Mouse (Mus musculus) intestine, postnatal 0 days (tissue): ENCODE results near the gene E130308A19Rik. TPM values are rescaled to one million over a fixed set of nuclear protein-coding genes. Genes with fewer than 3 reads are reported as not detected.

Source experiments
- ATAC-seq: fragments of 200-750 bp; cut with Nextera tagmentation; 2 replicates; pipeline ENCODE4 v1.8.0; 2017; ENCODE audit warnings: mild to moderate bottlenecking, moderate TSS enrichment, moderate library complexity
- H3K27ac ChIP-seq: fragments of 300-500 bp; sonication (generic); 2 replicates; pipeline ENCODE4 v1.5.1; 2014; ENCODE audit warnings: mild to moderate bottlenecking, low read depth, low read length, moderate library complexity
- H3K27me3 ChIP-seq: fragments of 300-500 bp; sonication (generic); replicated peaks from 2 replicates; pipeline ENCODE4 v1.6.1; 2014; ENCODE audit warnings: low read length, mixed read lengths; ENCODE audit not compliant: control insufficient read depth, insufficient read depth
- H3K36me3 ChIP-seq: fragments of 300-500 bp; sonication (generic); 2 replicates; pipeline ENCODE4 v1.6.1; 2014; ENCODE audit warnings: mild to moderate bottlenecking, moderate library complexity; ENCODE audit not compliant: control insufficient read depth, insufficient read depth
- H3K4me1 ChIP-seq: fragments of 300-500 bp; sonication (generic); replicated peaks from 2 replicates; pipeline ENCODE4 v1.6.1; 2014; ENCODE audit warnings: antibody characterized with exemption, low read length, mixed read lengths; ENCODE audit not compliant: control insufficient read depth, insufficient read depth
- H3K4me2 ChIP-seq: fragments of 300-500 bp; sonication (generic); replicated peaks from 2 replicates; pipeline ENCODE4 v1.6.1; 2014; ENCODE audit warnings: low read depth, mild to moderate bottlenecking, moderate library complexity
- H3K4me3 ChIP-seq: fragments of 300-500 bp; sonication (generic); 2 replicates; pipeline ENCODE4 v1.5.1; 2014; ENCODE audit warnings: low read depth, low read length
- H3K9ac ChIP-seq: fragments of 300-500 bp; sonication (generic); 2 replicates; pipeline ENCODE4 v1.6.1; 2014; ENCODE audit warnings: mild to moderate bottlenecking, low read depth, low read length
- H3K9me3 ChIP-seq: fragments of 300-500 bp; sonication (generic); 2 replicates; pipeline ENCODE4 v1.6.1; 2016; ENCODE audit warnings: mixed run types; ENCODE audit not compliant: control insufficient read depth
- CTCF ChIP-seq: sonication (generic); IDR thresholded peaks from 2 replicates; pipeline ENCODE4 v1.5.1; 2016; ENCODE audit warnings: low read depth, mild to moderate bottlenecking, control low read depth, antibody characterized with exemption, moderate library complexity
- WGBS: fragments of 180-500 bp; shearing (Covaris S2); extraction: QIAGEN DNeasy Blood & Tissue Kit; methylation state at CpG from one replicate; pipeline ENCODE4 v1.1.7; 2014; 5-methylcytosine and 5-hydroxymethylcytosine counted together
- polyA plus RNA-seq: library from polyadenylated mRNA; unstranded; fragments of >200 nt; fragmentation: Nextera tagmentation; extraction: Ambion mirVana; gene quantifications from 2 replicates; pipeline ENCODE4 v1.2.1, GENCODE M21; 2015

The E130308A19Rik gene
- polyA plus RNA-seq, 1 experiment from 2014 or later, result 6.6 TPM

GRCm38 (mm10) chr4:59587215-59587871 is 38.7 kb upstream of the E130308A19Rik start:
- no peak for TF ChIP-seq CTCF
- H3K4me2 ChIP-seq, result no peak overlapping the region
- H3K36me3 ChIP-seq, result no peaks in the 10 kb centered on the region
- H3K4me1 ChIP-seq, result no peaks in the 10 kb centered on the region
- no peak overlapping the region for H3K27ac ChIP-seq
- ATAC-seq, result no peak
- H3K27me3 ChIP-seq, result no peaks in the 10 kb centered on the region
- no peak overlapping the region for H3K9ac ChIP-seq
- H3K4me3 ChIP-seq, result no peak overlapping the region
- WGBS, result 74% methylated on average over 2 of the region's 2 CpGs
- no peaks in the 10 kb centered on the region for H3K9me3 ChIP-seq

- no peaks in the 10 kb centered on the region for H3K4me1 ChIP-seq
- H3K9me3 ChIP-seq, result no peaks in the 10 kb centered on the region
- WGBS, result 95% methylated on average over 1 of the region's 1 CpGs
- H3K4me2 ChIP-seq, result no peak overlapping the region
- H3K4me3 ChIP-seq, result no peak overlapping the region
- no peaks in the 10 kb centered on the region for H3K27me3 ChIP-seq
- TF ChIP-seq CTCF, result no peak
- H3K9ac ChIP-seq, result no peak overlapping the region
- ATAC-seq, result no peak
- H3K27ac ChIP-seq, result no peak overlapping the region
- H3K36me3 ChIP-seq, result no peaks in the 10 kb centered on the region
Measured at GRCm38 (mm10) chr4:59587872-59588226, 38.2 kb upstream of the E130308A19Rik start.

- Histone ChIP-seq H3K9me3 (no peaks in the 10 kb centered on the region), H3K9ac (no peak overlapping the region), H3K27ac (no peak overlapping the region), H3K4me1 (no peaks in the 10 kb centered on the region), H3K27me3 (no peaks in the 10 kb centered on the region), H3K36me3 (peaks cover 7% of the 10 kb centered on the region; the same call in 1 of the 2 replicates), H3K4me2 (no peak overlapping the region), H3K4me3 (no peak overlapping the region)
- WGBS, result 67% methylated on average over 2 of the region's 2 CpGs
- no peak for TF ChIP-seq CTCF
- ATAC-seq, result no peak
Measured at GRCm38 (mm10) chr4:59594614-59595013, 31.4 kb upstream of the E130308A19Rik start.

- ATAC-seq, result no peak
- peaks cover 7% of the 10 kb centered on the region; the same call in 1 of the 2 replicates for H3K36me3 ChIP-seq
- no peak overlapping the region for H3K4me3 ChIP-seq
- H3K4me1 ChIP-seq, result no peaks in the 10 kb centered on the region
- H3K9ac ChIP-seq, result no peak overlapping the region
- H3K27me3 ChIP-seq, result no peaks in the 10 kb centered on the region
- no peak for TF ChIP-seq CTCF
- H3K4me2 ChIP-seq, result no peak overlapping the region
- H3K27ac ChIP-seq, result no peak overlapping the region
- no peaks in the 10 kb centered on the region for H3K9me3 ChIP-seq
- WGBS, result 83% methylated on average over 2 of the region's 2 CpGs
Measured at GRCm38 (mm10) chr4:59596556-59596955, 29.5 kb upstream of the E130308A19Rik start.

- ATAC-seq, result no peak
- no peak overlapping the region for H3K4me3 ChIP-seq
- no peaks in the 10 kb centered on the region; the same call in 1 of the 2 replicates for H3K36me3 ChIP-seq
- no peaks in the 10 kb centered on the region for H3K4me1 ChIP-seq
- no peak overlapping the region for H3K4me2 ChIP-seq
- H3K27me3 ChIP-seq, result no peaks in the 10 kb centered on the region
- TF ChIP-seq CTCF, result peak; percentile 43; the same call in 1 of the 2 replicates
- H3K9ac ChIP-seq, result no peak overlapping the region
- WGBS, result 90% methylated on average over 4 of the region's 4 CpGs
- no peaks in the 10 kb centered on the region for H3K9me3 ChIP-seq
- no peak overlapping the region for H3K27ac ChIP-seq
Measured at GRCm38 (mm10) chr4:59602704-59603103, 23.3 kb upstream of the E130308A19Rik start.

- Histone ChIP-seq H3K9me3 (no peaks in the 10 kb centered on the region), H3K36me3 (no peaks in the 10 kb centered on the region; the same call in 1 of the 2 replicates), H3K4me2 (no peak overlapping the region), H3K4me3 (no peak overlapping the region), H3K27ac (no peak overlapping the region), H3K27me3 (no peaks in the 10 kb centered on the region), H3K9ac (no peak overlapping the region), H3K4me1 (no peaks in the 10 kb centered on the region)
- no peak for ATAC-seq
- 79% methylated on average over 3 of the region's 3 CpGs for WGBS
- TF ChIP-seq CTCF, result no peak
Measured at GRCm38 (mm10) chr4:59604892-59605291, 21.1 kb upstream of the E130308A19Rik start.

- H3K4me3 ChIP-seq, result no peak overlapping the region
- TF ChIP-seq CTCF, result no peak
- no peaks in the 10 kb centered on the region for H3K36me3 ChIP-seq
- WGBS, result 97% methylated on average over 3 of the region's 3 CpGs
- H3K9ac ChIP-seq, result no peak overlapping the region
- no peaks in the 10 kb centered on the region for H3K4me1 ChIP-seq
- no peaks in the 10 kb centered on the region for H3K9me3 ChIP-seq
- no peak overlapping the region for H3K27ac ChIP-seq
- H3K27me3 ChIP-seq, result no peaks in the 10 kb centered on the region
- no peak for ATAC-seq
- H3K4me2 ChIP-seq, result no peak overlapping the region
Measured at GRCm38 (mm10) chr4:59605501-59605900, 20.5 kb upstream of the E130308A19Rik start.
